Mouse (Mus musculus) CH12.LX (cell line): ENCODE results near the gene Lrch1.

Experiments used
- CTCF ChIP-seq, 2 experiments: IDR thresholded peaks in 1 of 2; conservative IDR thresholded peaks in 1 of 2; 2 replicates each; pipeline ENCODE4 v1.5.1; 2011 to 2012; ENCODE audit warnings: low read depth in 2 of 2, low read length in 2 of 2, improper control_type of control experiment in 1 of 2, inconsistent platforms in 1 of 2, mild to moderate bottlenecking in 1 of 2, moderate library complexity in 1 of 2
- EP300 ChIP-seq: IDR thresholded peaks from 2 replicates; pipeline ENCODE4 v1.6.1; 2011; ENCODE audit warnings: low read length, improper control_type of control experiment
- GABPA ChIP-seq: IDR thresholded peaks from 2 replicates; pipeline ENCODE4 v1.6.1; 2012; ENCODE audit warnings: low read depth, low read length, improper control_type of control experiment, inconsistent platforms; ENCODE audit not compliant: insufficient replicate concordance
- HCFC1 ChIP-seq: IDR thresholded peaks from 2 replicates; pipeline ENCODE4 v1.6.1; 2012; ENCODE audit warnings: low read depth, mild to moderate bottlenecking, inconsistent platforms, low read length, improper control_type of control experiment
- JUN ChIP-seq: IDR thresholded peaks from 2 replicates; pipeline ENCODE4 v1.6.1; 2011; ENCODE audit warnings: low read depth, mild to moderate bottlenecking, low read length, improper control_type of control experiment, moderate library complexity; ENCODE audit not compliant: insufficient read depth
- KAT2A ChIP-seq: IDR thresholded peaks from 2 replicates; pipeline ENCODE4 v1.6.1; 2012; ENCODE audit warnings: low read length, improper control_type of control experiment, inconsistent platforms; ENCODE audit not compliant: insufficient replicate concordance
- NELFE ChIP-seq: IDR thresholded peaks from 2 replicates; pipeline ENCODE4 v1.6.1; 2011; ENCODE audit warnings: low read depth, low read length, improper control_type of control experiment
- POLR2A ChIP-seq: IDR thresholded peaks from 2 replicates; pipeline ENCODE4 v1.6.1; 2011; ENCODE audit warnings: low read depth, mild to moderate bottlenecking, improper control_type of control experiment, low read length
- SIN3A ChIP-seq: IDR thresholded peaks from 2 replicates; pipeline ENCODE4 v1.6.1; 2012; ENCODE audit warnings: low read length, improper control_type of control experiment, inconsistent platforms
- SMC3 ChIP-seq: IDR thresholded peaks from 2 replicates; pipeline ENCODE4 v1.6.1; 2011; ENCODE audit warnings: low read depth, low read length, improper control_type of control experiment
- USF1 ChIP-seq: IDR thresholded peaks from 2 replicates; pipeline ENCODE4 v1.6.1; 2014; ENCODE audit warnings: low read depth, mild to moderate bottlenecking, inconsistent platforms, low read length, improper control_type of control experiment
- USF2 ChIP-seq: conservative IDR thresholded peaks from 2 replicates; pipeline ENCODE4 v1.6.1; 2011; ENCODE audit warnings: low read depth, low read length, improper control_type of control experiment
- ZC3H11A ChIP-seq: IDR thresholded peaks from 2 replicates; pipeline ENCODE4 v1.6.1; 2012; ENCODE audit warnings: low read depth, mild to moderate bottlenecking, inconsistent platforms, low read length, improper control_type of control experiment
- ZKSCAN1 ChIP-seq: IDR thresholded peaks from 2 replicates; pipeline ENCODE4 v1.6.1; 2012; ENCODE audit warnings: low read depth, inconsistent platforms, low read length, improper control_type of control experiment, borderline replicate concordance

DNA sequence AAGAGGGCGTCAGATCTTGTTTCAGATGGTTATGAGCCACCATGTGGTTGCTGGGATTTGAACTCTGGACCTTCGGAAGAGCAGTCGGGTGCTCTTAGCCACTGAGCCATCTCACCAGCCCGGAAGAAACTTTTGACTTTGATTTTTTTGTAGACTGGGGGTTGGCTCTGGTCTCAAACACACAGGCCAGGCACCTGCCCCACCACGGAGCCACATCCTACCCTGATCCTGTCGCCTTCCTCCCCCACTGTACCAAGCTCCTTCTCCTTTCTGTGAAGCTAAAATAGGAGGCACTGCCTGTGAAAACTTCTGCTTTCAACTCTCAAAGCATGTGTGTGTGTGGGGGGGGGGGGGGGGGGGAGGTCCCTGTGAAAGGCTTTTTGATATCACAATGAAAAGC, 39.4 kb downstream of the Lrch1 start:
- no peak for TF ChIP-seq GABPA
- no peak for TF ChIP-seq ZC3H11A
- no peak for TF ChIP-seq USF2
- no peak for TF ChIP-seq POLR2A
- TF ChIP-seq KAT2A, result no peak
- no peak for TF ChIP-seq CTCF (conservative IDR thresholded peaks at IDR 0.05 in 1 of 2, IDR thresholded peaks at IDR 0.05 in 1 of 2; ENCODE audit: low read depth in 2 of 2, low read length in 2 of 2)
- no peak for TF ChIP-seq NELFE
- TF ChIP-seq HCFC1, result no peak
- no peak for TF ChIP-seq EP300
- no peak for TF ChIP-seq SMC3
- no peak for TF ChIP-seq ZKSCAN1
- no peak for TF ChIP-seq SIN3A
- no peak for TF ChIP-seq USF1
- TF ChIP-seq JUN, result no peak
